Mouse (Mus musculus): ENCODE data around the gene Anapc5.

Anapc5 gene

GRCm38 (mm10) chr5:122799379-122800344 lies 21.5 kb downstream of the Anapc5 start:
- peak; percentile 8 for DNase-seq (ENCODE audit: inconsistent ontology term)

DNA sequence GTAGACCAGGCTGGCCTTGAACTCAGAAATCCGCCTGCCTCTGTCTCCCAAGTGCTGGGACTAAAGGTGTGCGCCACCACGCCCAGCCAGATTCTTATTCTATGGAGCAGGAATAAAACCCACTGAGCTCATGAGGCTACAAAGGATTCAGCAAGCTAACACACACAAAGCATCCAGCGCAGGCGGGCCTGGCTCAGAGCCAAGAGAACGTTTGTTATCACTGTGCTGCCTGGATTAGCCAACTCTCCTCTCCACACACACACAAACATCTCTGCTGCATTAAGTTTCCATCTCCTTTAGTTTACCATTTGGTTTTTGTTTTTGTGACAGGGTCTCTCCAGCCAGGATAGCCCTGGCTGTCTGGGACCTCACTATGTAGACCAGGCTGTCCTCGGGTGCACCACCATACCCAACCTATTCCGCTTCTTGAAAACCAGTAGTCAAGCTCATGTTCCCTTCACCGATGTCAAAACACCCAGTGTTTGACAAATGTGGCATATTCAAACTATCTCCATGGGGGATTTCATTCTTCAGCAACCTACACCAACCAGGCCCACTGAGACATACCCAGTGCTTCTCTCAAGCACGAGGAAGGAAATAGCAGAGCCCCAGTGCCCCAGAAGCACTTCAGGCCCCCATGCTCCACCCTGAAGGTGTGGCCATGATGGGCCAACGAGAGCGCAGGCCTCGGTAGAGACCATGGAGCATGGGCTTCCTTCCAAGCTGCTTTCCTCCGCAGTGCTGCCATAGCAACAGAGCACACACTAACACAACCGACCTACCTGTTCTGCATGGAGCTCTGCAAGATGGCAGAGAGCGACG lies 22.4 kb downstream of the Anapc5 start:
- DNase-seq (ENCODE audit: inconsistent ontology term) = peak; percentile 58

DNA sequence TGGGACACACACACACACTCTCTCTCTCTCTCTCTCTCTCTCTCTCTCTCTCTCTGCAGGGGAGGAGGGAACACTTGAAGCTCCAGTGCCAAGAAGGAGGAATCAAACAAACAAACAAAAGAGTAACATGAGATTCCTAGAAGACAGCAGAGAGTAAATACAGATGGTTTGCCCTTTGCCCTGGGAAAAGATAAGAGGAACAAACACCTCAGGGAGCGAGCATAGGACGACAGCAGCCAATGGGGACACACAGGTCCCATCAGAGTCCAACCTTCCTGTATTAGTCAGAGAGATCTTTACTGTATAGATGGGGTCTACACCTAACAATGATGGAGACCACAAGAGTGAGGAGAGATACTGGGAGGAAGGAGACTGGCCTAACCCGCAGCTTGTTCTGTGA lies 23.3 kb downstream of the Anapc5 start:
- no peak for DNase-seq (ENCODE audit: inconsistent ontology term)

- no peak for DNase-seq (ENCODE audit: inconsistent ontology term)
These were observed 32.4 kb downstream of the Anapc5 start for GRCm38 (mm10) chr5:122788696-122789095.

DNA sequence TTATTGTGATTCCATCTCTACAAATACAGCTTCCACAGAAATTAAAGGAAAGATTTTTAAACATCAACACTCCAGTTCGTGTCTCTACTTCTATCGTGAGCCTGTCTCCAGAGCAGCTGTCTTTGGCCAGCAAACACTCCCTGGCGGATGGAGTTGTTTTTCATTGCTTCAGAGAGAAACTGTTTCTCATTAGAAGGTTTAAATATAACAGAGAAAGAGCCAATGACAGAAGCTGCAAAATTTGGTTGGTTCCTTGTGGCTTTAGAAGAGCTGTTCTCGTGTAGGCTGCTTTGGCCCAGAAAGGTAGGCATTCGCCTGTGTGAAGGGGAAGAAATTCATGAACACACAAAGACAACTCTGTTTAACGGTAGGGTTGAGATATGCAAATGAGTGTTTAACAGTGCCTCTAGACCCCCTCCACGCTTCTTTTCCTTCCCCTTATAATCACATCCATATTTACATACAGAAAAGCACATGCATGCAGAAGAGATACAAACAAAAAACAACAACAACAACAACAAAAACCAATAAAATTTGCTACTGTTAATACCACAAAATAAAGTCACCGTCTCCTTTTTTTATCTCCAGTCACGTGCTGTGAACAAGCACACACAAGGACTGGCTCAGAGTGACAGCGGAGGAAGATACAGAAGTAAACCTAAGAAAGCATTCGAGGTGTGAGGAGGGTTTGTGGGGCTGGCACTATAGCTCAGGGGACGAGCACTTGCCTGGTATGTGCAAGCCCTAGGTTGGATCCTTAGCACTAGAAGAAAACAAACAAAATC lies 34.9 kb downstream of the Anapc5 start:
- no peak for DNase-seq (ENCODE audit: inconsistent ontology term)

DNA sequence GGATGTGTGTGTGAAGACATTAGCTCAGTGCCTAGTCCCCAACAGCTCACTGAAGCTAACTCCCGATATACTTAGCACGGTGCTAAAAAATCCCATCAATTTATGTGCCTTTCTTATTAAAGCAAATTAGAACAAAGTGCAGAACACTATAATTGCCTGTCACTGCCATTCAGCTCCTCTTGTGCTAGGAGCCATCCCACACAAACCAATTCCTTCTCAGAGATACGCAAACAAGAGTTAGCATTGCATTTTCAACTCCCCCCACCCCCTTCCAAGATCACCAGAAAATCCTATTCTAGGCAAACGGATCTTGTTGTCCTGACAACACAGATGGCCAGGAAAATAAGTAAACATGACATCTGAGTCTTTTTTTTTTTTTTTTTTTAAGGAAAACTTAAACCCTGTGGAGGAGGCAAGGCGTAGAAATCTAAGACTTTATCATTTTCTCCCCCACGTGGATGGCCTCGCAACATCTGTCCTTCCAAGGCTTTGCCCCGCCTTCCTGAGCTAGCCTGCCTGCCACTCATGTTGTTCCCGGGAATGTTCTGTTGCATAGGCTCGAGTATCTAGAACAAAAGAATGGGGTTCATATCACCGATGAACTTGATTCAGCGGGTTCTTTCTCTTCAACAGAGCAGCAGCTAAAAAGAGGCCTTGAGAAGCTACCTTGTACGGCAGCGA lies 37.3 kb downstream of the Anapc5 start:
- no peak for DNase-seq (ENCODE audit: inconsistent ontology term)

- DNase-seq (ENCODE audit: inconsistent ontology term) = no peak
These were observed 39.1 kb downstream of the Anapc5 start for GRCm38 (mm10) chr5:122782066-122782465.

GRCm38 (mm10) chr5:122780791-122781432 lies 40.2 kb downstream of the Anapc5 start:
- DNase-seq (ENCODE audit: inconsistent ontology term) = no peak

DNA sequence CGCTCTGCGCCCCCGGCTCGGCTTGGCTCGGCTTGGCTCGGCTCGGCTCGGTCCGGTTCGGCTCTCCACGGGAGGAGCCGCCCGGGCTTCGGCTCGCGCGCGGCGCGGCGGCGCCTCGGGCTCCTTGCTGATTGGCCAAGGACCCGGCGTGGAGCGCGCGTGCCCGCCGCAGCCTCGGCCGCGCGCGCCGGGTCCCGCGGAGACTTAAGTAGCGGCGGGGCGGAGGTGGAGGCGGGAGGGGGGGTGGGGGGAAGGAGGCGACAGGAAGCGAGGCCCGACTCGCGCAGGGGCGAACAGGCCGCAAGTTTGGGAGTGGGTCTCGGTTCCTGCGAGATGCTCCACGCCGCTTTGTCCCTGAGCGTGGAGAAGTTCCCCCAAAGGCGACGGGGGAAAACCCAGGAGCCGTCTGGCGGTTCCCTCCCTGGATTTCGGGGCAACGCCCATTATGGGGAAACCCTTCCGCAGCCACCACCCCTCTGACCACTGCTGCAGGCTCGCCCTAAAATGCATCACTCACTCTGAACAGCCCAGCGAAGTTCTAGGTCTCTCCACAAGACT lies 41.8 kb downstream of the Anapc5 start, which contains the start of gene Camkk2:
Camkk2 (minus strand) TSS at position 133 of the 558 bp plus-strand sequence.
- peak; percentile 95 for DNase-seq (ENCODE audit: inconsistent ontology term)

DNA sequence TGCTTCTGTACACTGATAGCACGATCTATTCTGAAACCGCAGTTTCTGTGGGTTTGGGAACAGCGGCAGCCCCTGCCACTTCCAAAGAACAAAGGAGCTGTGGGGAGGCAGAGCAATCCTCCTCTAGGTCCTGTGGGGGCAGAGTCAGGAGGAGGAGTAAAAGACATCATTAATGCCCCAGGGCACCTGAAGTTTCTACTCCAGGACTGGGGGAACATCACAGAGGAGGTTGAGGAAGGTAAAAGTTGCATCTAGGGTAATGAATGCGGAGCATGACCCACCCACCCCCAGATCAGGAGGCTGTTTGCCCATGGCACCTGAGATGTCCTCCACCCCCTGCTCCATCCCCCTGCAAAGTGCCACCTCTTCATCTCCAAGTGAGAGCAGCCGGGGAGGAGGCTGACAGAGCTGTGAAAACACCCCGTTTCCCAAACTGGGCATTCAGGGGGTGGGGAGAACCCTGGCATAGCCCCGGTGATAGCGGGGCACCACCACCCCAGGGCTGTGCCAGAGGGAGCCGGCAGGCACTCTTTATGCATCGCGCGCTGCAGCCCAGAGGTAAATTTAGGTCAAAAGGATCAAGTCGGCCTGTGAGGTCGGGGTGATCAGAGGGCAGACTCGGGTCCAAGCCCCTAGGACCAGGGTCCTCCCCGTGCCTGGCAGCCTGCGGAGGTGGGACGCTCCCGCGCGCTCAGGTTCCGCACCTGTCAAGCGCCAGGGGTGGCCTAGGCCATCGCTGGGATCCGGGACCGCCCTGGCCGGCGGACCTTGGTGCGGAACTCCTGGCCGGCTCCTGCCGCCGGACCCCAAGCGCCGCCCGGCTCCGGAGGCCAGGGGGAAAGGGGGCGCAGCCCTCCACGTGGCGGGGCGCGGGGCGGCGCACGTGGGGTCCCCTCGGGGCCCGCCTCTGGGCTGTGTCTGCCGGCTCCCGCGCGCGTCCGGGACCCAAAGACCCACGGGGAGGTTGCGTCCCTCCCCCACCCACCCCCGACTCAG lies 42.6 kb downstream of the Anapc5 start:
- no peak for DNase-seq (ENCODE audit: inconsistent ontology term)

- DNase-seq (ENCODE audit: inconsistent ontology term) = no peak
These were observed 43.8 kb downstream of the Anapc5 start for GRCm38 (mm10) chr5:122777322-122777721.

DNA sequence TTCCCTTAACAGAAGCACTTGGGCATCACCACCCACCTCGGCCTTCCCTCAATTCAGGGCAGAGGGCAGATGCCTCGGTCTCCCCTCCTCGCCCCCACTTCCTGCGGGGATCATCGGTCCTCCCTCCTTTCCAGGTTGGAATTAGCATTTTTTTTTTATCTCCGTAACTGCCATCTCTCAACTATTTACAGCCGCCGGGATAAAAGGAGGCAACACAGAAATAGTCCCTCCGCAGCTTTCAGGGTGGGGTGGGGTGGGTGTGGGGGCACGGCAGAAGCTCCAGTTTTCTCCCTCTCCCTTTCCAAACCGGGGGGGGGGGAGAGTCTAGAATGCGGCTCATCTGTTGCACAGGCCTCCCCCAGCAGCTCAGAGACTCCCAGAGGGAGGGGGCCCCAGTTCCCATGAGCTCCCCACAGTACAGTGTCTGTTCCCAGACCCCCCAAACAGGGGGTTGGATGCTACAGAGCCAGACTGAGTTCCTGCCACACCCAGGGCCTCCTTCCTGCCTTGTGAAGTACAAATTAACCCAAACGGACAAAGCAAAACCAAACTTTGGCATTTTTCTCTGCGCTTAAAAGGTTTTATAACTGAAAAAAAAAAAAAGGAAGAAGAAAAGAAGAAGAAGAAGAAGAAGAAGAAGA lies 45.4 kb downstream of the Anapc5 start:
- no peak for DNase-seq (ENCODE audit: inconsistent ontology term)

GRCm38 (mm10) chr5:122774743-122775611 lies 46.2 kb downstream of the Anapc5 start:
- DNase-seq (ENCODE audit: inconsistent ontology term) = no peak

GRCm38 (mm10) chr5:122773756-122774155 lies 47.4 kb downstream of the Anapc5 start:
- no peak for DNase-seq (ENCODE audit: inconsistent ontology term)

- DNase-seq (ENCODE audit: inconsistent ontology term) = no peak
These were observed 49.7 kb downstream of the Anapc5 start for GRCm38 (mm10) chr5:122771428-122771827.

GRCm38 (mm10) chr5:122770806-122771261 lies 50.3 kb downstream of the Anapc5 start:
- DNase-seq (ENCODE audit: inconsistent ontology term) = peak; percentile 87

GRCm38 (mm10) chr5:122770304-122770703 lies 50.8 kb downstream of the Anapc5 start:
- no peak for DNase-seq (ENCODE audit: inconsistent ontology term)
